Mouse (Mus musculus): ENCODE measurements around the gene Fam228b. TPM values are rescaled to one million over a fixed set of nuclear protein-coding genes. Genes with fewer than 3 reads are reported as not detected.
"Not testable (repeated sequence)": the region's sequence is repeated elsewhere in the genome, so short reads cannot be mapped to it uniquely, and the experiment has no call there.

Gene Fam228b
- polyA plus RNA-seq (2012; rRNA removed), result 0.33 TPM in 1 of 2 replicates, not detected in the other

DNA sequence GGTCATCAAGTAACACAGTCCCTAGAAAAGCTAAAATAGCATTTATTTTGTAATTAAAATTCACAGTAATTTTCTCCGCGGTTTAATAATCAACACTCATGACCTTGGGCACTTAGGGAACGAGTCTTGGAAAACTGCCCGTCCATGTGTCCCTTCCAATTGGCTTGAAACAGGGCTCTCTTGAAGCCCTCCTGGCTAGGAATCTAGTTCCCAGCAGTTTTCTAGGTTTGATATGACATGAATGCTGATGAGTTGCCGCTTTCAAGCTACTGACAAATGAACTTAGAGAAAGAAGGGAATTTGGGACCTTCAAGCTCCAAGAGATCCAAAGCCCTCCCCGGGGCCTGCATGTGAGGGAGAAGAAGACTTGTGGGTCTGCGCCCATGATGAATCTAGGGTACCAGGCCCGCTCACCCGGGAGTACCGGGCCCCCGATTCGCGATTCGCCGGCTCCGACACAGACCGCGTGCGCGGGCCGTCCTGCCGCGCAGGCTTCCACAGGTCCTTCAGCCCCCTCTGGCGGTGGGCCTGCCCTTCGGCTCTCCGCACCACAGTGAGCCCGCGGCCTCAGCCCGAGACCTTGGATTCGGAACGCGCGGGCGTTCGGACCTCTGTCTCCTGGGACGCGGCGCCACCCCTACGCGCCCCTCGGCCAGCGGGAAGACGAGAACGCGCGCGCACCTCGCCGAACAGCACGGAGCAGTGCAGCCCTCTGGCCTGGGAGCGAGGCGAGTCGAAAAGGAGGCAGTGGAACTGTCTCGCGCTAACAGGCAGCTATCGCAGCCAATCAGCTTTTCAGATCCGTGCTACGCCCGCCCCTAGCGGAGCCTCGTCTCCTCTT lies at the start of gene Fam228b, which contains the start of gene Pfn4:
Gene Fam228b (minus strand): TSS at position 776 of the 841 bp plus-strand sequence.
Gene Pfn4 (plus strand): TSS at position 531 of the 841 bp plus-strand sequence.
- H3K36me3 ChIP-seq (ENCODE audit: control insufficient read depth, insufficient read depth, low read length), result no peaks in the 10 kb centered on the region
- TF ChIP-seq POLR2A (IDR thresholded peaks at IDR 0.05; ENCODE audit: low read depth, low read length) (no peak; the same call in 1 of the 2 replicates), CTCF (IDR thresholded peaks at IDR 0.05; ENCODE audit: extremely low read depth, insufficient read length, insufficient replicate concordance, low read depth, low read length) (peak; percentile 82)
- 4% methylated on average over 61 of the region's 61 CpGs for WGBS

DNA sequence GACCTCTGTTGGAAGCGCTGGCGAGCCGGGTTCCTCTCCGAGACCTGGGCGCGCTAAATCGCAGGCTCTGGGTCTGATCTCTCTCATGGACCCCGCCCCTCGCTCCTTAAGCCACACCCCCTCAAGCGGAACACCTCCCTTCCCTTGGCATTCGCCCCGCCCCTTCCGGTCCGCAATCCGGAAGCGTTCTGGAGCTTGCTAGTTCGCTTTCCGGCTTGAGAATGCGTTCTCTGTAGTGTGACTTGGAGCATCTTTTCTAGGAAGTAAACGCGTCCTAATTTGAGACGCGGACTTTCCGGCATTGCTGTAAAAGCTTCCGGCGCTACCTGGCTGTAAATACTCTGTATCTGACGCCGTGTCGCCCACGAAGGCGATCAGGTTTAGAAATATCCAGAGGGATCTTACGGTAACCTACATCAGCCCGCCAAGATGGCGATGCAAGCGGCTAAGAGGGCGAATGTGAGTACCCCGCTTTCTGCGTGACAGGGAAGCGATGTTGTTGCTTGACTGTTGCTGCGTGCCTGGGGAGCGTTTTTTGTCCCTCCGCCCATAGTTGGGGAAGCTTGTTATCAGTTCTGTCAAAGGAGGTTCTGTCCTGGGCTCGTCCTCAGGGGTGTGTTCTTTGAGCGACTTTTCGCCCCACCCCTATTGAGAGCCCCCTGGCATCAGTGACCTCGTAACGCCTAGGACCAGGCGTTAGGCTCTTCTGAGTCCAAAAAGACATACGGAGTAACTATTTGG lies 48.5 kb upstream of the Fam228b start, which contains the start of gene Sf3b6:
Gene Sf3b6 (plus strand): TSS at position 184 of the 741 bp plus-strand sequence.
- WGBS, result under 1% methylated on average over 49 of the region's 49 CpGs
- peaks cover 5% of the 10 kb centered on the region; the same call in 1 of the 2 replicates for H3K4me1 ChIP-seq (ENCODE audit: control insufficient read depth, insufficient read depth, insufficient read length, low read length)
- H3K27ac ChIP-seq (ENCODE audit: insufficient read depth, low read depth, low read length), result peak within 1 kb of the TSS; percentile 87
- H3K27me3 ChIP-seq (ENCODE audit: control insufficient read depth, insufficient read depth, low read length), result no peaks in the 10 kb centered on the region
- TF ChIP-seq POLR2A (IDR thresholded peaks at IDR 0.05; ENCODE audit: low read depth, low read length) (peak; percentile 85), CTCF (IDR thresholded peaks at IDR 0.05; ENCODE audit: extremely low read depth, insufficient read length, insufficient replicate concordance, low read depth, low read length) (no peak)
- H3K36me3 ChIP-seq (ENCODE audit: control insufficient read depth, insufficient read depth, low read length), result peaks cover 16% of the 10 kb centered on the region
- H3K4me3 ChIP-seq (ENCODE audit: low read depth, low read length), result peak within 1 kb of the TSS; percentile 99

More for the DNA sequence above, at the start of gene Fam228b, which contains the start of gene Pfn4:
- Histone ChIP-seq H3K27ac (ENCODE audit: insufficient read depth, low read depth, low read length) (peak within 1 kb of the TSS; percentile 42; the same call in 1 of the 2 replicates), H3K4me1 (ENCODE audit: control insufficient read depth, insufficient read depth, insufficient read length, low read length) (no peaks in the 10 kb centered on the region), H3K4me3 (ENCODE audit: low read depth, low read length) (peak within 1 kb of the TSS; percentile 76), H3K27me3 (ENCODE audit: control insufficient read depth, insufficient read depth, low read length) (no peaks in the 10 kb centered on the region)

DNA sequence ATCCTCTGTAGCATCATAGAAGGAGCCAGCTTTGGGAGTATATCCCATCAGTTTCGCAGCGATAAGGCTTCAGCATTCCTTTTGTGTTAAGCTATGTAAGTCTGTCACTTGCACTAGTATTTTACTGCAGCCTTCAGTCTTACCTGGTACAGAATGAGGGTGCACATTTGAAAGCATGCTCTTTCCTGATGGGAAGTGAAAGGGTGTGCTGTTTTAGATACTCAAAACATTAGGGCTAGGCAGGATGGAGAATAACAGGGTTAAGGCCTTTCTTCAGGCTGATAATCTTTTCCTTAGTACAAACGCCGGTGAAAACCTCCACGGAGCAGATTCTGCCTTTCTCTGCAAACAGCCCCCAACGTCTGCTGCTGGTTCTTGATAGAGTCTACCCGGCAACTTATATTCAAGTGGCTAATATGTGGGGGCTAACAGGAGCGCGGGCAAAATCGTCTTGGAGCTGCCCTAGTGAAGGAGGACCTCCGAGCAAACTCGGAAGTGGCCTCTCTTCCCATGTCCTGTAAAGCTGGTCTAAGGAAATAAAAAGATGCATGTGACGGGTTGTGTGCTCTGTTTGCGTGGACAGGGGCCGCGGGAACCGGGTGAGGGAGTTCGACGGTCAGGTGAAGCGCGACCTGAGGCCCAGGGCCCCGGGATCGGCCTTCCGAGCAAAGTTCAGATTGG lies 47.8 kb upstream of the Fam228b start:
- H3K27ac ChIP-seq (ENCODE audit: insufficient read depth, low read depth, low read length), result peak overlapping the region; percentile 87
- WGBS, result 6% methylated on average over 24 of the region's 24 CpGs
- no peaks in the 10 kb centered on the region for H3K27me3 ChIP-seq (ENCODE audit: control insufficient read depth, insufficient read depth, low read length)
- peak overlapping the region; percentile 99 for H3K4me3 ChIP-seq (ENCODE audit: low read depth, low read length)
- no peak for TF ChIP-seq POLR2A (IDR thresholded peaks at IDR 0.05; ENCODE audit: low read depth, low read length)
- no peak for TF ChIP-seq CTCF (IDR thresholded peaks at IDR 0.05; ENCODE audit: extremely low read depth, insufficient read length, insufficient replicate concordance, low read depth, low read length)
- H3K36me3 ChIP-seq (ENCODE audit: control insufficient read depth, insufficient read depth, low read length), result peaks cover 12% of the 10 kb centered on the region
- peaks cover 5% of the 10 kb centered on the region; the same call in 1 of the 2 replicates for H3K4me1 ChIP-seq (ENCODE audit: control insufficient read depth, insufficient read depth, insufficient read length, low read length)

DNA sequence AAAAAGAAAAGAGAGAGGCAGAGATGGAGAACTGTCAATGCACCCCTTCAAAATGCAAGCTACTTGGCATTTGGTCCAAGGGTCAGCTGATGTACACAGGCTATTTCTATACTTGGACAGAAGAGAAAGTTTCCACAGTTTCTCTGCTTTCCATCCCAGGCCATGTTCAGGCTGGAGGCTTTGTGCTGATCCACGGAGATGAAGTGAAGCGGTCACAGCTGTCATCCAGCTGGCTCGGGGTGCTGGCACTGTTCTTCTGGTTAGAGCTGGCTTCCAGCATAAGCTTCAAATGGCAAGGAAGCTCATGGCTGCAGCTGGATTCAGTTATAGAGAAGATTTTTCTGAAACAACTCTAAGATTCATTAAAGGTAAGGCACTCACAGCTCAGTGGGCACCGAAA lies 44.6 kb upstream of the Fam228b start:
- Histone ChIP-seq H3K4me1 (ENCODE audit: control insufficient read depth, insufficient read depth, insufficient read length, low read length) (peaks cover 5% of the 10 kb centered on the region; the same call in 1 of the 2 replicates), H3K27me3 (ENCODE audit: control insufficient read depth, insufficient read depth, low read length) (no peaks in the 10 kb centered on the region), H3K4me3 (ENCODE audit: low read depth, low read length) (no peak overlapping the region), H3K36me3 (ENCODE audit: control insufficient read depth, insufficient read depth, low read length) (no peaks in the 10 kb centered on the region), H3K27ac (ENCODE audit: insufficient read depth, low read depth, low read length) (no peak overlapping the region)
- WGBS, result 88% methylated on average over 4 of the region's 4 CpGs
- TF ChIP-seq CTCF (IDR thresholded peaks at IDR 0.05; ENCODE audit: extremely low read depth, insufficient read length, insufficient replicate concordance, low read depth, low read length), result no peak
- no peak for TF ChIP-seq POLR2A (IDR thresholded peaks at IDR 0.05; ENCODE audit: low read depth, low read length)

DNA sequence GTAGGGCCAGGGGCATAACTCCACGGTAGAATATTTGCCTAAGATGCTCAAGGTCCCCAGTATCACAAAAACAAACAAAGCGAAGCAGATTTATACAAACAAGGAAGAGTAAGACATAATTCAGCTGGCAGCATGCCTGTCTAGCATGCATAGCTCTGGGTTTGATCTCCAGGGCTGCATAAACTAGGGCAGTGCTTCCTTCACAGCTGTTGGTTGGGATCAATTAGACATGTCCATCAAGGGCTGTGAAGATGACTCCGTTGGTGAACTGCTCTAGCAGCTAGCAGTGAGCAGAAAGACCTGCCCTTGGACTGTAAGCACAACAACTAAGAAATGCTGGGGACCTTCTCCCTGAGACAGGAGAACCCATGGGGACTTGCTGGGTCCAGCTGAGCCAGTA lies 42.6 kb upstream of the Fam228b start:
- no peaks in the 10 kb centered on the region for H3K36me3 ChIP-seq (ENCODE audit: control insufficient read depth, insufficient read depth, low read length)
- TF ChIP-seq POLR2A (IDR thresholded peaks at IDR 0.05; ENCODE audit: low read depth, low read length) (no peak), CTCF (IDR thresholded peaks at IDR 0.05; ENCODE audit: extremely low read depth, insufficient read length, insufficient replicate concordance, low read depth, low read length) (no peak)
- no peak overlapping the region for H3K27ac ChIP-seq (ENCODE audit: insufficient read depth, low read depth, low read length)
- peaks cover 2% of the 10 kb centered on the region; the same call in 1 of the 2 replicates for H3K4me1 ChIP-seq (ENCODE audit: control insufficient read depth, insufficient read depth, insufficient read length, low read length)
- H3K27me3 ChIP-seq (ENCODE audit: control insufficient read depth, insufficient read depth, low read length), result no peaks in the 10 kb centered on the region
- no peak overlapping the region for H3K4me3 ChIP-seq (ENCODE audit: low read depth, low read length)
- 15% methylated on average over 3 of the region's 3 CpGs for WGBS

DNA sequence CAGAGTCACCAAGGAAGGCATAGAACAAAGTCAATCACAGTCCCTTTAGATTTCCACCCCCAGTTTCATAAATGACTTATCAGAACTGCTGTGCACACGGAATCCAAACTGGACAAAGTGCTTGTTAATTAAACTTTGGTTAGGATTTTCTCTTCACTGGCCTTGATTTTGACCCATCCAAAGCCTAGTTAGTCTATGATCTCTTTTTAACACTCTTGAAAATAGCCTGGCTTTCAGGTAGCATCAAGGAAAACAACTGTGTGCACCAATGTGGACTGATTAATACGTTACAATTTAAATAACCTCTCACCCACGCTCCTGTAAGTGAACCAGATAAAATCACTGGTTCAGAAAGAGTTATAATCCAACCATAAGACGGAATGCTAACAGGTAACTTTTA lies 42.0 kb upstream of the Fam228b start:
- Histone ChIP-seq H3K27ac (ENCODE audit: insufficient read depth, low read depth, low read length) (no peak overlapping the region), H3K36me3 (ENCODE audit: control insufficient read depth, insufficient read depth, low read length) (no peaks in the 10 kb centered on the region), H3K4me3 (ENCODE audit: low read depth, low read length) (no peak overlapping the region), H3K27me3 (ENCODE audit: control insufficient read depth, insufficient read depth, low read length) (no peaks in the 10 kb centered on the region), H3K4me1 (ENCODE audit: control insufficient read depth, insufficient read depth, insufficient read length, low read length) (no peaks in the 10 kb centered on the region)
- TF ChIP-seq POLR2A (IDR thresholded peaks at IDR 0.05; ENCODE audit: low read depth, low read length), result no peak
- no peak for TF ChIP-seq CTCF (IDR thresholded peaks at IDR 0.05; ENCODE audit: extremely low read depth, insufficient read length, insufficient replicate concordance, low read depth, low read length)
- WGBS, result 80% methylated on average over 4 of the region's 4 CpGs

DNA sequence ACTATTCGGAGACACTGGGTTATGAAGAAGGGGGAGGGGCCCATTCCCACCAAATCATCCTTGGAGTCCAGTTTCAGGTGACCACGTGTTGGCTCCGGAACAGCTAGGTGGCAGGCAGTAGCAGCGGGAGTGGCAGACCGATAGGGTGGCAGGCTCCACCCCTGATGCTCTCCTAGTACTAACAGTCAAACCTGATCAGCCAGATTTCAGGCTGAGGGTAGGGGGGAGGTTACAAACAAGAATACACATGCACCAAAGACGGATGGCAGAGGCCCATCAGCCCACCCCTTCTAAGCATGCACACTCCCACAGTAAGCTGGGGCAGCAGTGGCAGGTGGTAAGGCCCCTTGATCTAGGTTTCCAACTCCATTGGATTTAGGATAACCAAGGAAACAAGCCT lies 28.4 kb upstream of the Fam228b start:
- not testable (repeated sequence) for H3K4me1 ChIP-seq (ENCODE audit: control insufficient read depth, insufficient read depth, insufficient read length, low read length); H3K4me3 ChIP-seq (ENCODE audit: low read depth, low read length); H3K27ac ChIP-seq (ENCODE audit: insufficient read depth, low read depth, low read length); H3K36me3 ChIP-seq (ENCODE audit: control insufficient read depth, insufficient read depth, low read length); H3K27me3 ChIP-seq (ENCODE audit: control insufficient read depth, insufficient read depth, low read length)
- 47% methylated on average over 6 of the region's 6 CpGs for WGBS

All from small intestine, adult 2 months (tissue).